Mouse (Mus musculus) kidney, embryonic 14.5 days (tissue): ENCODE results near the gene Gm49380. TPM values are rescaled to one million over a fixed set of nuclear protein-coding genes. Genes with fewer than 3 reads are reported as not detected.

Source experiments
- ATAC-seq: fragments of 200-750 bp; cut with Nextera tagmentation; 2 replicates; pipeline ENCODE4 v1.8.0; 2017; ENCODE audit warnings: moderate number of reproducible peaks, mild to moderate bottlenecking, moderate TSS enrichment, moderate library complexity; ENCODE audit not compliant: low FRiP score, low TSS enrichment
- H3K27ac ChIP-seq: fragments of 300-500 bp; sonication (generic); 2 replicates; pipeline ENCODE4 v1.5.1; 2014; ENCODE audit warnings: low read depth, mild to moderate bottlenecking, low read length, moderate library complexity, mixed read lengths
- H3K27me3 ChIP-seq: fragments of 300-500 bp; sonication (generic); 2 replicates; pipeline ENCODE4 v1.6.1; 2014; ENCODE audit warnings: mild to moderate bottlenecking, low read length; ENCODE audit not compliant: control insufficient read depth, insufficient read depth
- H3K36me3 ChIP-seq: fragments of 300-500 bp; sonication (generic); 2 replicates; pipeline ENCODE4 v1.6.1; 2014; ENCODE audit warnings: low read length, mixed read lengths; ENCODE audit not compliant: control insufficient read depth, insufficient read depth
- H3K4me1 ChIP-seq: fragments of 300-500 bp; sonication (generic); 2 replicates; pipeline ENCODE4 v1.6.1; 2014; ENCODE audit warnings: low read length, mixed read lengths; ENCODE audit not compliant: control insufficient read depth, insufficient read depth
- H3K4me2 ChIP-seq: fragments of 300-500 bp; sonication (generic); replicated peaks from 2 replicates; pipeline ENCODE4 v1.6.1; 2014; ENCODE audit warnings: low read depth, mild to moderate bottlenecking, low read length
- H3K4me3 ChIP-seq: fragments of 300-500 bp; sonication (generic); 2 replicates; pipeline ENCODE4 v1.5.1; 2014; ENCODE audit warnings: mild to moderate bottlenecking, low read length
- H3K9ac ChIP-seq: fragments of 300-500 bp; sonication (generic); 2 replicates; pipeline ENCODE4 v1.6.1; 2014; ENCODE audit warnings: low read depth, mild to moderate bottlenecking, low read length, moderate library complexity
- H3K9me3 ChIP-seq: fragments of 300-500 bp; sonication (generic); 2 replicates; pipeline ENCODE4 v1.6.1; 2016; ENCODE audit warnings: low read length; ENCODE audit not compliant: control insufficient read depth
- WGBS: fragments of 180-500 bp; shearing (Covaris S2); extraction: QIAGEN DNeasy Blood & Tissue Kit; methylation state at CpG from one replicate; pipeline ENCODE4 v1.1.7; 2014; 5-methylcytosine and 5-hydroxymethylcytosine counted together
- polyA plus RNA-seq: library from polyadenylated mRNA; unstranded; fragments of >200 nt; fragmentation: Nextera tagmentation; extraction: Ambion mirVana; gene quantifications from 2 replicates; pipeline ENCODE4 v1.2.1, GENCODE M21; 2014

Gene Gm49380
- polyA plus RNA-seq, 1 experiment from 2014 or later = 0.14 TPM

DNA sequence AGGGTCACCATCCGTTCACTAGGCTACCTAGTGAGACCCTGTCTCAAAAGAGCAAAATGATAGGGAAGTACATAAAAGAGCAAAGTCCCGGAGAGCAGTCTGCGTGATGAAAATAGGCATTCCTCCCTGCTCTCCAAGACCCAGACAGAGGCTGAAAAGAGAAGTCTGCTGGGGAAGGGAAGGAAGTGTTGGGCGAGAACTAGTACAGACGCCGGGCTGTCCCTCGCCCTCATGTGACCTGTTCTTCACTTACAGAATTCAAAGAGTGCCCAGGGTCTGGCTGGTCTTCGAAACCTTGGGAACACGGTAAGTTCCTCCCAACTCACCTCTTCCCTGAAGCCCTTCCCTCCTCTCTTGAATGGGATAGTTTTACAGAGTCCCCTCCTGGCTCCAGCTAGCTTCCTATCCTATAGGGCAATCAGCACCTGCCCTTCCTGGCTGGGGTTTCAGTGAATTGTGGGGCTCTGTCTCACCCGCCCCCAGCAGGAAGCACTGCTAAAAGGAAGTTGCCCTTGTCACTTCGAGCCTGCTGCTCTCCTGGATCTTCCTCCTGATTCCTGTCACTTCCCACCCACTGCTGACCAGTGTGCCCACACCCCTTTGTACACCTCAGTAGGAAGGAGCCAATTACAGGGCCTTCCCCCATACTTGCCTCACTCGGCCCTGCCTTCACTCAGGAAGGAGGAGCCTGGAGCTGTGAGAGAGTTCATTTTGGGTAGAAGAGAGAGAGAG lies 24.3 kb downstream of the Gm49380 start:
- H3K27ac ChIP-seq = no peak overlapping the region
- H3K4me3 ChIP-seq = no peak overlapping the region
- H3K27me3 ChIP-seq = 0 out of 2 replicates have a peak, but pooled peaks cover 6% of the 10 kb centered on the region
- H3K9me3 ChIP-seq = no peaks in the 10 kb centered on the region
- H3K4me1 ChIP-seq = peaks cover 39% of the 10 kb centered on the region
- WGBS = 59% methylated on average over 12 of the region's 12 CpGs
- H3K9ac ChIP-seq = no peak overlapping the region
- H3K36me3 ChIP-seq = peaks cover 21% of the 10 kb centered on the region; the same call in 1 of the 2 replicates
- no peak for ATAC-seq
- no peak overlapping the region for H3K4me2 ChIP-seq

DNA sequence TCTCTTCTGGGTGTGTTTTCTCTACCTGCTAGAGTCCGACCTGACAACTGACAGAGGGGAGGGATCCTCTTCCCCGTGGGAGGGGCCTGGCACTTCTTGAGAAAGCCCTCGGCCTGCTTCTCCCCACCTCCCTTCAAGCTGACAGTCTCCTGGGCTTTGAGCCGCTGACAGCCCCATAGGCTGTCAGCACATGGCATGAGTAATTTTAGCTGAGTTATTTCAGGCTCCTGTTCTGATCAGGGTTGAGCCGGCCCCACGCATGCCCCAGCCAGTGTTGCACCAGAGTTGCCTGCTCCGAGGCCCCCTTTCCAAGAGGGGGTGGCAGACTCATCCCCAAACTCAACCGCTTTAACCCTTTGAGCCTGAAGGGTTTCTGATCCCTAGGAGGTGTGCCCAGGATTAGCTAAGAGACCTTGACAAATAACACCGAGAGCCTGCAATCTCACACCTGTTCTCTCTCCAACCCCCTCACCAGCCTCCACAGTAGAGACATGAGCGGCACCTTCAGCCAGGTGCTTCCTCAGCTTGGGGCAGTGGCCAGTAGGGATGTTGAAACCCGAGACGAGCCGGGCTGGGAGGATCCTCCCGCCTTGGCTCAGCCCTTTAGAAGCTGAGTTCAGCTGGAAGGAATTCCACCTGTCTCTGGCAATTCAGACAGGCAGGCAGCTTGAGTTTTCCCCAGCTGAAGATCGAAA lies 25.4 kb downstream of the Gm49380 start:
- Histone ChIP-seq H3K27me3 (0 out of 2 replicates have a peak, but pooled peaks cover 6% of the 10 kb centered on the region), H3K4me2 (no peak overlapping the region), H3K9me3 (no peaks in the 10 kb centered on the region), H3K36me3 (peaks cover 14% of the 10 kb centered on the region; the same call in 1 of the 2 replicates), H3K27ac (0 out of 2 replicates have a peak overlapping the region, but pooled peaks have one; percentile 6), H3K4me1 (peaks cover 46% of the 10 kb centered on the region), H3K4me3 (no peak overlapping the region), H3K9ac (no peak overlapping the region)
- WGBS = 6% methylated on average over 15 of the region's 15 CpGs
- no peak for ATAC-seq

DNA sequence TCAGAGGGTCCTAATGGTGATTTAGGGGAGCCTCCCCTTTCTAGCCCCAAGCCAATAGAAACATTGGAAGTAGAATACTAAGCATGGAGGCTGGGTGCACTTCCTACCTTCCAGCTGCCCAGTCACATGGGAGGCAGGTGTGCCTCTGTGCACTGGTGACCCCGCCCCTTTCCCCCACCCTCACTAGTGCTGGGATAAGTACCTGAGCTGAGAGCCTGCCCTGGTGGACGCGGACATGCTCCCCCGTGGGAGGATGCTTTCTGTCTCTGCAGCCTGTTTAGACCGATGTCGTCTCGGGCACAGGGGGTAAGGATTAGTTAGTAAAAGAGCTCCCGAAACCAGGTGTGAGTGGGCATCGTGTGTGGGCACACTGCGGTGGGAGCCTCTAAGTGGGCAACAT lies 26.3 kb downstream of the Gm49380 start:
- Histone ChIP-seq H3K27me3 (0 out of 2 replicates have a peak, but pooled peaks cover 6% of the 10 kb centered on the region), H3K9ac (no peak overlapping the region), H3K27ac (no peak overlapping the region), H3K9me3 (no peaks in the 10 kb centered on the region), H3K4me2 (no peak overlapping the region), H3K4me3 (no peak overlapping the region), H3K4me1 (peaks cover 46% of the 10 kb centered on the region), H3K36me3 (peaks cover 5% of the 10 kb centered on the region; the same call in 1 of the 2 replicates)
- WGBS = 47% methylated on average over 10 of the region's 10 CpGs
- ATAC-seq = no peak

DNA sequence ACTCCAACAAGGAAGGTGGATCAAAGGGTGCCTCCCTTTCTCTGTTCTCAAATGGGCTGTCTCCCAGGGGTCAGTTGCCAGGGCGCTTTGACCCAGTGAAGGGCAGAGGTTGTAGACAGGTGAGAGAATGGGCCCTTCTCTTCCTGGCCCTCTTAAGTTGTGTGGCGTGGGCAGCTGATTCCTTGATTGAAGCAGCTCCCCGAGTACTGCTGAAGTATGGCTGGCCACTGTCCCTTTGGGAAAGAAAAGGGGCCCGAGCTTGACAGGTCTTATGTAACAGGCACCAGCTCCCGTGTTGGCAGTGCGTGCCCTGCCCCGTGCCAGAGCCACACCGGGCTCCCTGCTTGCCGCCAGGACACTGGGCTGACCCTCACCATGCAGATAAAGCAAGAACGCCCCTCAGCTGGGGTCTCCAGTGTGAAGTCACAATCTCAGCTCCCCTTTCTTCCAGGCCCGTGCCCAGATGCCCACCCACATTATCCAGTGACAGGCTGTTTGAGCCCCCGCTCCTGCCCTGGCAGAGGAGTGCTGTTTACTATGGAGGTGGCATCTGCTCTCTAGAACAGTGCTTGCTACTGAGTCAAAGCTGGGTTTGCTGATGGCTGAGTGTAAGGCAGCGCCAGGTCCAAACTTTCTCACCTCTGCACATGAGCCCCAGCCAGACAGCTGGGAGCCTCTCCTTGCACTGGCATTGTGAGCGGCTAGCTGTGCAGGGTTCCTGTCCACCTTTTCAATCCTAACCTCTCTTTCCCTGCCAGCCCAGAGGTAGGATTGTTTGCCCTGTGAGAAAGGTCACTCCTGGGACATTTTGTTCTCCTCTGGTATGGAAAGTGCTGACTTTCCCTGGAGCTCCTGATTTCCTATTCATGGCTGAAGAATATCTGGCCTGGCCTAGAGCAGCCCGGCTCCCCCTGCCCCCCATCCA lies 27.3 kb downstream of the Gm49380 start:
- peak overlapping the region; percentile 65 for H3K4me3 ChIP-seq
- H3K4me1 ChIP-seq = peaks cover 46% of the 10 kb centered on the region
- no peaks in the 10 kb centered on the region; the same call in 1 of the 2 replicates for H3K36me3 ChIP-seq
- no peak overlapping the region for H3K9ac ChIP-seq
- no peak overlapping the region for H3K27ac ChIP-seq
- no peaks in the 10 kb centered on the region for H3K9me3 ChIP-seq
- ATAC-seq = no peak
- H3K27me3 ChIP-seq = 0 out of 2 replicates have a peak, but pooled peaks cover 6% of the 10 kb centered on the region
- H3K4me2 ChIP-seq = peak overlapping the region; percentile 99
- WGBS = 71% methylated on average over 15 of the region's 15 CpGs

DNA sequence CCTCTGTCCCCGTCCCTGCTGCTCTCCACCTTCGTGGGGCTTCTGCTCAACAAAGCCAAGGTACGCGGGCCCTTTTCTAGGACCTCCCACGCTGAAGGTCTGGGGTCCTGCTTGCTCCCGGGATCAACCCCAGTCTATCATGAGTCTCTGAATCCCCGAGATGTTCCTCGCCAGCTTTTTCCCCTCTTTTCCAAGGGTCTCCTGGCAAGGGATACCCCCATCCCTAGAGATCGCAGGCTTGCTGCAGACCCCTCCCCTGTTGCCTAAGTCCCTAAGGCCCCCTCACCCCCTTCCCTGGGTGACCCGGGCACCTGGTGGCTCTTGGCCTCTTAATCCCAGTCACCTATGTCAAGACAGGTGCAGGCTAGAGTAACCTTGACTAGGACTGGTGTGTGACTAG lies 28.0 kb downstream of the Gm49380 start:
- Histone ChIP-seq H3K4me1 (peaks cover 46% of the 10 kb centered on the region), H3K27me3 (0 out of 2 replicates have a peak, but pooled peaks cover 6% of the 10 kb centered on the region), H3K4me3 (peak overlapping the region; percentile 65), H3K27ac (no peak overlapping the region), H3K9ac (peak overlapping the region; percentile 72), H3K4me2 (peak overlapping the region; percentile 99), H3K9me3 (no peaks in the 10 kb centered on the region), H3K36me3 (no peaks in the 10 kb centered on the region)
- 4% methylated on average over 10 of the region's 10 CpGs for WGBS
- no peak for ATAC-seq

DNA sequence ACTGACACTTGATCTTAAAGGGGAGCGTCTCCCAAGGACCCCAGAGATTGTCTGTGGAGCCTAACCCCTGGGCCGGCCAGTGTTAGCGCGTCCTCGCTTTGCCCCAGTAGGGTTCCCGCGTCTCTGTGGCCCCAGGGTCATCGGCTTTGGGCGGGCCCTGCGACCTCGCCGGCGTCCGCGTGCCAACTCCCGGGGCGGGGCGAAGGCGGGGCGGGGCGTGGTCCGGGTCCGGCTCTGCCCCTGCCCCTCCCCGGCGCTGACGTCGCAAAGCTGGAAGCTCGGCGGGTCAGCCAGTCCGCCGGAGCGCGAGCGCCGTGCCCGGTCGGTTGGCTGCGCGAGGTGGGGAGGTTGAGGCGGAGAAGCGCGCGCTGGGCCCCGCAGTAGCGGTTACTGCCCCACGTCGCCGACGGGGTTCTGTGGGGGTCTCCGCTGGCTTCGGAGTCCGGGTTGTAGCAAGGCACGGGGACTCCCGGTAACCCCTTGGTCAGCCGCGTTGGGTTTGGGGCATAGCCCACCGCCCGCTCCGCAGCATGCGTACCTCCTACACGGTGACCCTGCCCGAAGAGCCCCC lies 28.6 kb downstream of the Gm49380 start:
- ATAC-seq = peak; percentile 68
- H3K9ac ChIP-seq = peak overlapping the region; percentile 72
- H3K27me3 ChIP-seq = 0 out of 2 replicates have a peak, but pooled peaks cover 6% of the 10 kb centered on the region
- H3K4me1 ChIP-seq = peaks cover 43% of the 10 kb centered on the region
- no peak overlapping the region for H3K27ac ChIP-seq
- H3K36me3 ChIP-seq = no peaks in the 10 kb centered on the region
- under 1% methylated on average over 55 of the region's 62 CpGs for WGBS
- no peaks in the 10 kb centered on the region for H3K9me3 ChIP-seq
- peak overlapping the region; percentile 99 for H3K4me2 ChIP-seq
- H3K4me3 ChIP-seq = peak overlapping the region; percentile 65

DNA sequence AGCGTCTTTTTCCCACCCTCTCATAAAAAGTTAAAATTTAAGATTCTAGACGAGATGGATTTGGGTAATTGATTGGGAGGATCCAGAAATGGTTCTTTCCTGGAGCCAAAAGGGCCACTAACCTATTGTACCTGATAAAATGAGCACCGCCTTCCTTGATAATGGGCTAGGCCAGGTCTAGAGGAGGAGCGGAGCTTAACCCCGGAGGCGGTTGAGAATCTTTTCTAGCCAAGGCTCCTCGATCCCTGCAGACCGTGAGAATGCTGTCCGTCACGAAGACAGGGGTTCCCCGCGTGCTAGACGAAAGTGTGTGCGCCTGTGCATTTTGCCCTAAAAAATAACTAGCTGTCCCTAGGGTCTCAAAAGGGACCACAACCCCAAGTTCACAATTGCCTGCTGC lies 29.1 kb downstream of the Gm49380 start:
- Histone ChIP-seq H3K9me3 (no peaks in the 10 kb centered on the region), H3K36me3 (no peaks in the 10 kb centered on the region), H3K27ac (no peak overlapping the region), H3K4me2 (peak overlapping the region; percentile 99), H3K27me3 (0 out of 2 replicates have a peak, but pooled peaks cover 6% of the 10 kb centered on the region), H3K4me3 (peak overlapping the region; percentile 65), H3K9ac (peak overlapping the region; percentile 72), H3K4me1 (peaks cover 44% of the 10 kb centered on the region)
- ATAC-seq = no peak
- 2% methylated on average over 14 of the region's 14 CpGs for WGBS

DNA sequence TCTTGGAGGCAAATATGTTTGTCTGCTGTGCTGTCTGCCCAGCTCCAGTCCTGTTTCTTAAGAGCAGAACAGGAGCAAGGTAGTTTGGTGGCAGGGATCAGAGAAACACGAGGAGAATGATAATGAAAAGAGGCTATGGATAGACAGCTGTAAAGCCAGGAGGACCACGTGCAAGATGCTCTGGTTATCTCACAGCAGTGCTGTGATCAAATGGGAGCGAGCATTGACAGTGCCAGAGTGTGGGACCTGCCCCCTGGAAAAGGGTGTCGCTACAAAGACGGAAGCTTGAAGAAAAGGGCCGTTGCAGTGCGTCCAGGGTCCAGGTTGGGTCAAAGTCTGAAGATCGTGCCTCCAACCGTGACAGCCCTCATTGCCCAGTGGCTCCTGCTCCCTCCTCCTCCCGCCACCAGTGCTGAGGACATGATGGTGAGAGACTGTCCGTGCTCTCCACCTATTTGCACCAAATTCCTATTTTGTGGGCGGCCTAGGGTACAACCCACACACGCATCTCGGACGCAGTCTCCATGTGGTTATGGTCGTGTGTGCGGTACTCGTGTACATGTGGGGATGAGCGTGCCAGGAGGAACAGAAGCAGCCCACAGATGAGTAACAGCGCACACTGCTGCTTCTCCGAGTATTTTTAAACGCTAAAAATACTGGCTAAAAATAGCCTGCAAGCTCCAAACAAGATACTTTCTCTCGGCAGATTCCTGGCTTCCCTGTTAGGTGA lies 29.7 kb downstream of the Gm49380 start:
- 0 out of 2 replicates have a peak, but pooled peaks cover 6% of the 10 kb centered on the region for H3K27me3 ChIP-seq
- no peak overlapping the region for H3K27ac ChIP-seq
- WGBS = 8% methylated on average over 23 of the region's 23 CpGs
- no peaks in the 10 kb centered on the region for H3K9me3 ChIP-seq
- H3K4me3 ChIP-seq = peak overlapping the region; percentile 65
- H3K36me3 ChIP-seq = no peaks in the 10 kb centered on the region
- no peak overlapping the region for H3K9ac ChIP-seq
- H3K4me2 ChIP-seq = peak overlapping the region; percentile 99
- ATAC-seq = no peak
- peaks cover 48% of the 10 kb centered on the region for H3K4me1 ChIP-seq
